Mouse (Mus musculus) adrenal gland, adult (tissue): ENCODE data around the gene Crip1.
"Not testable (repeated sequence)": the region's sequence is repeated elsewhere in the genome, so short reads cannot be mapped to it uniquely, and the experiment has no call there.

Experiments used
- DNase-seq, 2 experiments: peaks; one replicate each; pipeline ENCODE4 v3.0.0; 2022 to 2023; ENCODE audit warnings: low spot score in 1 of 2; ENCODE audit not compliant: inconsistent age in 2 of 2

Gene Crip1

GRCm38 (mm10) chr12:113168031-113168536 lies 22.0 kb downstream of the Crip1 start:
- DNase-seq = no peak

DNA sequence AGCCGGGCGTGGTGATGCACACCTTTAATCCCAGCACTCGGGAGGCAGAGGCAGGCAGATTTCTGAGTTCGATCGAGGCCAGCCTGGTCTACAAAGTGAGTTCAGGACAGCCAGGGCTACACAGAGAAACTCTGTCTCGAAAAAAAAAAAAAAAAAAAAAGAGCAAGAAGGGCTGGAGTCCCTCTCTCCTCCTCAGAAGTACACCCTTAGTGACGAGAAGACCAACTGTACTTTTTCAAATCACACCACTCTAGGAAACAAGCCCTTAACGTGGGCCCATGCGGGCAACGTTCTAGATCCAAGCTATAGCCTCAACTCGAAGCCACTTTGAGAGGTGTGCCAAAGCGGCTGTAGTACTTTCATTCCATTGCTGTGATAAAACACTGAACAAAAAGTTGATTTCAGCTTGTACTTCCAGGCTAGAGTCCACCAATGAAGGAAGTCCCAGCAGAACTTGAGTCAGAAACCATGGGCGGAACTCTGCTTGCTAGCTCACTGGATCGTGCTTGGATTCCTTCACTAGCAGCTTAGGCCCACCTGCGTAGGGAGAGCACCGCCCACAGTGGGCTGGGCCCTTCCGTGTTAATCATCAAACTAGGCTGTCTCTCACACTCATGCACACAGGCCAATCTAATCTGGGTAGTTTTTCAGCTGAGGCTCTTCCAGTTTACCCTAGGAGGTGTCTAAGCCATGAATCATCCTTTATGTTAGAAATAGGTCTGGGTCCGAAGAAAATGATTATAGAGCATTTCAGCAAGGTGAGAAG lies 31.0 kb downstream of the Crip1 start:
- DNase-seq = no peak

- peak; percentile 77 for DNase-seq
Measured at GRCm38 (mm10) chr12:113181020-113181419, 34.9 kb downstream of the Crip1 start.

DNA sequence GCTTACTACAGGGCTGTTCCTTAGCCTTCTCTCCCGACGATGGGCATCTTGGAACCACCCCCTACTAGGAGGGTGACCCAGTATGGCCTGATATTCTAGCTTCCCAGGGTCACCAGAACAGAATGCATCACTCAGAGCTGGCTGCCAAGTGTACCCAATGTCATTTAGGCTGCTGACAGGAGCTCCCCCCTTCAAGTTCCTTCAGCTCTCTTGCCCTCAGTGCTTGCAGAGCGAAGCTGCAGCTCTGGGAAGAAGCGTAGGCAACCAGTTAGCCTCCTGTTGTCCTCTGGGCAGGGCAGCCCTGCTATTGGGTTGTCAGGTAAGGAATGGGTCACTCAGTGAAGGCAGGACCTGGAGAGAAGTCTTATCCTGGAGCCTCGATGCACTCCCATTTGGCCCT lies 38.8 kb downstream of the Crip1 start:
- peak; percentile 50 to 62 for DNase-seq

DNA sequence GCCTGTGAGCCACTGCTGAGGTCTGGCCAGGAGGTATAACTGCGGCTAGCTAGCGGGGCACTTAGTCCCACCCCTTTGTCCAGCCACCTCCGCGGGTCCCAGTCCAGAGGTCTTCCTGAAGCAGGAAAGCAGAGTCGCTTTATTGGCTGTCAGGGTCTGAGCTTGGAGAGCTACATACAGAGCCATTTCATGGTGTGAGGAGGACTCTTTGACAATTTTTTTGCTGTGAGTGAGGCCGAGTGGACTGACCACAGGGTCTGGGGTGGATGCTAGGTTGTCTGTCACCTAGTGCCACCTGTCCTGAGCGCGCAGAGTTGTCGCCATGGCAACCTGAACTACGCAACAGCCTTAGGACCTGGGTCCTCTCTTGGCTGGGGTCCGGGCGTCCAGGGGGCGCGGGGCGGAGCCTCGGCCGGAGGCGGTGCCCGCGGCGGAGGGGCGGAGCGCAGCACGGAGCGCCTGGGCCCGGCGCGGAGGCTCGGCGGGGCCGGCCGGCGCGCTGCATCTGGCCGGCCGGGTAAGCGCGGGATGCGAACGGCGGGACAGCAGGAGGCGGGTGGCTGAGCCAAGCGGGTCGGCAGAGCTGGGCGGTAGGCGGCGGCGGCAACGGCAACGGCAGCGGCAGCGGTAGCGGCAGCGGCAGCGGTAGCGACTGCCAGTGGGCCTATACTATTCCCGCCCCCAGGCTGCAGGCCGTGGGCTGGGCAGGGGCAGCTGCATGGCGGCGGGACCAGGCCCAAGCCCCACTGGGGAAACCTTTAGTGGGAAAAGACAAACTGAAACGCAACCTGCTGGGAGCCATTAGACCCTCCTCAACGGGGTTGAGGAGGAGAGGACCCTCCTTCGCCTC lies 39.6 kb downstream of the Crip1 start, which contains the start of gene Tmem121:
Gene Tmem121, plus strand, starts transcription at position 489 of the 850 bp plus-strand sequence.
- DNase-seq = peak; percentile 66 to 78

DNA sequence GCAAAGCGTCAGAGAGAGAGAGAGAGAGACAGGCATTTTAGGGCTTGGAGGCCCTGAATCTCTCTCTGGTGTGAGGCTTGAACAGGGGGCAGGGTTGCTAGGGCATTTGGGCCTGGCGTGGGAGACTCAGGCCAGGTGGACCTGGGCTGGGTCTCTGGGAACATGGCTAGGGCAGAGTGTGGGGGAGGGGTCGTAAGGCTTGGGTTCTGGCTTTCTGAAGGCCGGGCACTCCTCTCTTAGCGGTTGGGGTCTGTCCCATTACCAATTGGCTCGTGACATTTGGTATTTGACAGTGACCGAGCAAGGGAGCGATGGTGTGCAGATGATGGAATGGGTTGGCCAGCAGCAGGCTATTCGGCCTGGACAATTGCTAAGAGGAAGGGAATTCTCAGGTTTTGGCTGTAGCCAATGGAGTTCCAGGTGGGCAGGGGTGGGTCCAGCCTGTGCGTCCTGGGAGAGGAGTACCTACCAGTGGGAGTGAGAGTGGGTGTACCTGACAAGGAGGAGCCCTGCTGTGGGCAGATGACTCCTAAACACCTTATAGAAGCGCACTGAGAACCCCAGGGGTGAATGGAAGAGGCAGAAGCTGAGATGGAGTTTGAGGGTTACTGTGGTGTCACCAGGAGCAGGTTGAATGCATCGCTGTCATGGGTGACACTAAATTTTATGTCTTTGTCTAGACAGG lies 40.4 kb downstream of the Crip1 start:
- peak in 1 of 2 experiments; percentile 44 for DNase-seq

GRCm38 (mm10) chr12:113187011-113187375 lies 40.9 kb downstream of the Crip1 start:
- DNase-seq = no peak

DNA sequence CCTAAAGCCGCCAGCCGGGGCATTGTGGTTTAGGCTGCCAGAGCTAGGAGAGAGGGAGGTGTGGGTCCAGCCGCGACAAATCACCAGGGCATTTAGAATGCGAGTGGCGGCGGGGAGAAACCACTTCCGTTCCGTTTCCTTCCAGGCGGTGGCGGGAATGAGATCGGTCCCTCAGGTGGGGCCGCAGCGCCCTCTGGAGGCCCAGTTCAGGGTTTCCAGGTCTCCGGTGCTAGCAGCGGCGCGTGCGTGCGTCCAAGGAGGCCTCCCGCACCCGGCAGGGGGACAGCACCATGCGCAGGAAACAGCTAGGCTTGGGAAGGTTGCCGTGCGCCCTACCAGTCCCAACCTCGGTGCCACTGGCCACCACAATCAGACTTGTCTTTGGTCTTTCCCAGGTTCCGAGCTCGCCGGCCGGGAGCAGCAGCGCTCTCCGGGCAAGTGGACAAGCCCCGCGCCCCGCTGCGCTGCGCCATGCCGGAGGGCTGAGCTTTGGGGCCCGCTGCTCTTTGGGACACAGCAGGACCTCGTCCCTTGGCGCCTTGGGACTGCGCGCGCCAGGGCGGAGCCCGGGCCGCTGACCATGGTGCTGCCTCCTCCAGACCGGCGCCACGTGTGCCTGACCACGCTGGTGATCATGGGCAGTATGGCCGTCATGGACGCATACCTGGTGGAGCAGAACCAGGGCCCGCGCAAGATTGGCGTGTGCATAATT lies 41.6 kb downstream of the Crip1 start:
- peak; percentile 85 to 94 for DNase-seq

DNA sequence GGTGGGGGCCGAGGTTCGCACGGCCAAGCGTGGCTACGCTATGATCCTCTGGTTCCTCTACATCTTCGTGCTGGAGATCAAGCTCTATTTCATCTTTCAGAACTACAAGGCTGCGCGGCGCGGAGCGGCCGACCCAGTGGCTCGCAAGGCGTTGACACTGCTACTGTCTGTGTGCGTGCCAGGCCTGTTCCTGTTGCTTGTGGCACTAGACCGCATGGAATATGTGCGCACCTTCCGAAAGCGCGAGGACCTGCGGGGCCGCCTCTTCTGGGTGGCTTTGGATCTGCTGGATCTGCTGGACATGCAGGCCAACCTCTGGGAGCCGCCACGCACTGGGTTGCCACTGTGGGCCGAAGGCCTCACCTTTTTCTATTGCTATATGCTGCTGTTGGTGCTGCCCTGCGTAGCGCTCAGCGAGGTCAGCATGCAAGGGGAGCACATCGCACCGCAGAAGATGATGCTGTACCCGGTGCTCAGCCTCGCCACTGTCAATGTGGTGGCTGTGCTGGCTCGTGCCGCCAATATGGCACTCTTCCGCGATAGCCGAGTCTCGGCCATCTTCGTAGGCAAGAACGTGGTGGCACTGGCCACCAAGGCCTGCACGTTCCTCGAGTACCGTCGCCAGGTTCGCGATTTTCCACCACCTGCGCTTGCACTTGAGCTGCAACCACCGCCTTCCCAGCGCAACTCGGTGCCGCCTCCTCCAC lies 42.4 kb downstream of the Crip1 start:
- no peak for DNase-seq

- DNase-seq = no peak
Measured at GRCm38 (mm10) chr12:113193423-113193822, 47.3 kb downstream of the Crip1 start.

- not testable (repeated sequence) for DNase-seq
Measured at GRCm38 (mm10) chr12:113199132-113199531, 53.0 kb downstream of the Crip1 start.

GRCm38 (mm10) chr12:113201301-113201700 lies 55.2 kb downstream of the Crip1 start:
- DNase-seq = peak in 1 of 2 experiments; percentile 68

- no peak for DNase-seq
Measured at GRCm38 (mm10) chr12:113202008-113202407, 55.9 kb downstream of the Crip1 start.
